Mouse (Mus musculus) lung, embryonic 16.5 days (tissue): ENCODE results near the gene Tmem255b. TPM values are rescaled to one million over a fixed set of nuclear protein-coding genes. Genes with fewer than 3 reads are reported as not detected.

Experiments
- ATAC-seq: fragments of 200-750 bp; cut with Nextera tagmentation; 2 replicates; pipeline ENCODE4 v1.8.0; 2017; ENCODE audit warnings: low read depth, mild to moderate bottlenecking, moderate library complexity
- H3K27ac ChIP-seq: fragments of 300-500 bp; sonication (generic); 2 replicates; pipeline ENCODE4 v1.5.1; 2014; ENCODE audit warnings: mild to moderate bottlenecking, control low read depth, low read length
- H3K27me3 ChIP-seq: fragments of 300-500 bp; sonication (generic); 2 replicates; pipeline ENCODE4 v1.6.1; 2014; ENCODE audit warnings: low read depth, low read length, mixed read lengths; ENCODE audit not compliant: control insufficient read depth, insufficient read depth
- H3K36me3 ChIP-seq: fragments of 300-500 bp; sonication (generic); 2 replicates; pipeline ENCODE4 v1.6.1; 2014; ENCODE audit warnings: low read length; ENCODE audit not compliant: control insufficient read depth, insufficient read depth
- H3K4me1 ChIP-seq: fragments of 300-500 bp; sonication (generic); replicated peaks from 2 replicates; pipeline ENCODE4 v1.6.1; 2014; ENCODE audit warnings: low read length, mixed read lengths; ENCODE audit not compliant: control insufficient read depth, insufficient read depth
- H3K4me2 ChIP-seq: fragments of 300-500 bp; sonication (generic); 2 replicates; pipeline ENCODE4 v1.6.1; 2014; ENCODE audit warnings: low read depth, low read length, control low read depth
- H3K4me3 ChIP-seq: fragments of 300-500 bp; sonication (generic); 2 replicates; pipeline ENCODE4 v1.5.1; 2014; ENCODE audit warnings: mild to moderate bottlenecking, low read length, control low read depth
- H3K9ac ChIP-seq: fragments of 300-500 bp; sonication (generic); 2 replicates; pipeline ENCODE4 v1.6.1; 2014; ENCODE audit warnings: low read length, control low read depth
- H3K9me3 ChIP-seq: fragments of 300-500 bp; sonication (generic); 2 replicates; pipeline ENCODE4 v1.6.1; 2016; ENCODE audit warnings: low read length; ENCODE audit not compliant: control insufficient read depth
- WGBS: fragments of 180-500 bp; shearing (Covaris S2); extraction: QIAGEN DNeasy Blood & Tissue Kit; methylation state at CpG from one replicate; pipeline ENCODE4 v1.1.7; 2014; 5-methylcytosine and 5-hydroxymethylcytosine counted together
- polyA plus RNA-seq: library from polyadenylated mRNA; unstranded; fragments of >200 nt; fragmentation: Nextera tagmentation; extraction: Ambion mirVana; gene quantifications from 2 replicates; pipeline ENCODE4 v1.2.1, GENCODE M21; 2015

Gene Tmem255b
- polyA plus RNA-seq, 1 experiment from 2014 or later = 0.70 TPM

DNA sequence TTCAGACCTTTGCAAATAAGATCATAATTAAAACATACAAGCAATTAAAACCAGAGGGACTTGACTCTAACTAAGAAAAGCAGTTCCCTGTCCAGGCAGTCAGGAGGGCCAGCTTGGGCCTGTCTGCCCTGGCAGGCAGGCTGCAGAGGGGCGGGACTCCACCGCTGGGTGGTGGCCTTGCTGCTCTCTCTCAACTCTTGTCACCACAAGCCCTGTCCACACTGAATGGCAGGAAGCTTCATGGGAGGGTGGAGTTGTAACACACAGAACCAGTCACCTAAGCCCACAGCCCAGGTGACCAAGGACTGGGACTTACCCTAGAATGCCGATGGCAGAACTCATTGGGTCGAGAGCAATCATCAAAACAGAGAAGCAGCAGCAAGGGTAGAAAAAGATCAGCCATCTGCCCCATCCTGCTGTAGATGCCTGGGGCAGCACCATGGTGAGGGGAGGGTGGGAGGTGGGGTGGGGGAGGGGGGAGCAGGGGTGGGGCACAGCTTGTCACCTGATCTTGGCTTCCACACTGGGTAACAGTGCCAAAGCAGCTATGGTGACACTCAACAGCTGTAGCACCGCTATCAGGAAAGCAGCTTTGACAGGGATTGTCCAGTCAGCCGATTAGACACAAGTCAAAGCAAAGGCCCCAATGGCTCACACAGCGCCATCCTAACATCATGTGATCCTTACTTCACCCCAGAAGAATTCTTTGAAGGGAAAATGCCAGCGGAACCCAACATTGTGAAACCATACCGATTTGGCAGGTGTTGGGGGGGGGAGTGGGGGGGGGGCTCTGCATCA, 57.4 kb downstream of the Tmem255b start:
- H3K4me1 ChIP-seq = peaks cover 32% of the 10 kb centered on the region
- 35% methylated on average over 9 of the region's 9 CpGs for WGBS

DNA sequence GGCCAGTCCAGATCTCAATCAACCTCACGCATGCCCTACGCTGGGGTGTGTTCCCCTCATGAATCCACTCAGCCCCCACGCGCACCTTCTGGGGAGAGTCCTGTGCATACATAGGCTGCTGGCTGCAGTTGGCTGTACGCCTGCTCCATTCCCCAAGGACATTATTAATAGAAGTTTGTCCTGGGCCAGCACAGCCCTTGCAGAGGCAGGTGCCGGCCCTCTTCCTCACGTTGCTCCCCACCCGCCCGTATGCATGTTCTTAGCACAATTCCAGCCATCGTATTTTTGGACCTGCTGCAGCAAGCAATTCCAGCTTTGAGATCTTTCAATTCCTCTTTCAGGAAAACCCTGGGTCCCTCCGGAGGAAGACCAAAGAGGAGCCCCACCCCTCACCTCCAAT, 58.0 kb downstream of the Tmem255b start:
- no peaks in the 10 kb centered on the region for H3K36me3 ChIP-seq
- H3K27me3 ChIP-seq = peaks cover 6% of the 10 kb centered on the region; the same call in 1 of the 2 replicates
- WGBS = 39% methylated on average over 11 of the region's 11 CpGs
- H3K9ac ChIP-seq = no peak overlapping the region; the same call in 1 of the 2 replicates
- H3K9me3 ChIP-seq = no peaks in the 10 kb centered on the region
- peak; percentile 29; the same call in 1 of the 2 replicates for ATAC-seq
- H3K4me1 ChIP-seq = peaks cover 32% of the 10 kb centered on the region
- peak overlapping the region; percentile 98 for H3K4me2 ChIP-seq
- H3K4me3 ChIP-seq = peak overlapping the region; percentile 69
- H3K27ac ChIP-seq = no peak overlapping the region

More for the DNA sequence above, 57.4 kb downstream of the Tmem255b start:
- H3K9ac ChIP-seq = no peak overlapping the region
- ATAC-seq = peak; percentile 47; the same call in 1 of the 2 replicates
- no peaks in the 10 kb centered on the region for H3K36me3 ChIP-seq
- no peak overlapping the region; the same call in none of the 2 replicates for H3K4me3 ChIP-seq
- no peak overlapping the region for H3K27ac ChIP-seq
- H3K27me3 ChIP-seq = peaks cover 6% of the 10 kb centered on the region; the same call in 1 of the 2 replicates
- H3K4me2 ChIP-seq = peak overlapping the region; percentile 98
- H3K9me3 ChIP-seq = no peaks in the 10 kb centered on the region

GRCm38 (mm10) chr8:13493858-13494631, 59.1 kb downstream of the Tmem255b start, which contains the start of gene Gas6:
Gene Gas6, minus strand, starts transcription at chr8:13494490.
- no peaks in the 10 kb centered on the region for H3K36me3 ChIP-seq
- H3K9ac ChIP-seq = peak within 1 kb of the TSS; percentile 81
- H3K9me3 ChIP-seq = no peaks in the 10 kb centered on the region
- H3K27ac ChIP-seq = no peak within 1 kb of the TSS; the same call in 1 of the 2 replicates
- 2% methylated on average over 60 of the region's 64 CpGs for WGBS
- H3K4me1 ChIP-seq = peaks cover 32% of the 10 kb centered on the region
- H3K27me3 ChIP-seq = peaks cover 6% of the 10 kb centered on the region; the same call in 1 of the 2 replicates
- peak; percentile 65 for ATAC-seq
- peak within 1 kb of the TSS; percentile 69 for H3K4me3 ChIP-seq
- H3K4me2 ChIP-seq = peak within 1 kb of the TSS; percentile 98

DNA sequence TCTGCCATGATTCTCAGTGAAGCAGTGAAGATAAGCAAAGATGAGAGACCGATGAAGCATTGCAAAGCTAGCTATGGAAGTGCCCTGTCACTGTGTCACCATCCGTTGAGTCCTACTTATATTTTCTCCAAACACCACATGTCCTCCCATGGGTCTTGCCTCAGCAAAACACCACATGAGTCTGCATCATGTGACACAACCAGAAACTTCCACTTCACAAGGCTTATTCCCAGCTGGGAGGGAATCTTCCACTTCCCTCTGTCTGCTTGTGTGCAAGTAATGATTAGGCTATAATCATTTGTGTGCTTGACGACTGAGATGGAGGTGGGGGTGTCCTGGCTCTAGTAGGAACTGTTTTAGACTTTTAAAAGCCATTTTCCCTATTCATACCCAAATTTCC, 66.2 kb downstream of the Tmem255b start:
- no peak overlapping the region for H3K4me2 ChIP-seq
- no peaks in the 10 kb centered on the region for H3K9me3 ChIP-seq
- no peaks in the 10 kb centered on the region for H3K36me3 ChIP-seq
- ATAC-seq = no peak
- 82% methylated on average over 3 of the region's 3 CpGs for WGBS
- H3K4me1 ChIP-seq = peaks cover 11% of the 10 kb centered on the region; the same call in 1 of the 2 replicates
- H3K4me3 ChIP-seq = no peak overlapping the region
- H3K27ac ChIP-seq = no peak overlapping the region
- H3K9ac ChIP-seq = no peak overlapping the region
- no peaks in the 10 kb centered on the region for H3K27me3 ChIP-seq

GRCm38 (mm10) chr8:13503936-13504606, 69.1 kb downstream of the Tmem255b start:
- peak overlapping the region; percentile 12; the same call in 1 of the 2 replicates for H3K27ac ChIP-seq
- peak; percentile 16; the same call in 1 of the 2 replicates for ATAC-seq
- no peak overlapping the region for H3K4me2 ChIP-seq
- 55% methylated on average over 8 of the region's 8 CpGs for WGBS
- no peaks in the 10 kb centered on the region for H3K9me3 ChIP-seq
- H3K4me3 ChIP-seq = no peak overlapping the region
- no peak overlapping the region for H3K9ac ChIP-seq
- H3K27me3 ChIP-seq = no peaks in the 10 kb centered on the region
- no peaks in the 10 kb centered on the region for H3K36me3 ChIP-seq
- H3K4me1 ChIP-seq = peaks cover 23% of the 10 kb centered on the region

- Histone ChIP-seq H3K4me3 (no peak overlapping the region), H3K4me1 (peaks cover 23% of the 10 kb centered on the region), H3K36me3 (no peaks in the 10 kb centered on the region), H3K9ac (no peak overlapping the region), H3K27ac (no peak overlapping the region), H3K27me3 (no peaks in the 10 kb centered on the region), H3K4me2 (no peak overlapping the region), H3K9me3 (no peaks in the 10 kb centered on the region)
- ATAC-seq = no peak
Observed at GRCm38 (mm10) chr8:13504894-13505674, 70.1 kb downstream of the Tmem255b start.

GRCm38 (mm10) chr8:13506849-13507248, 71.9 kb downstream of the Tmem255b start:
- no peak overlapping the region for H3K9ac ChIP-seq
- WGBS = 28% methylated on average over 4 of the region's 4 CpGs
- no peaks in the 10 kb centered on the region for H3K36me3 ChIP-seq
- H3K4me3 ChIP-seq = no peak overlapping the region
- no peak overlapping the region for H3K4me2 ChIP-seq
- H3K27ac ChIP-seq = peak overlapping the region; percentile 8; the same call in 1 of the 2 replicates
- no peaks in the 10 kb centered on the region for H3K27me3 ChIP-seq
- ATAC-seq = peak; percentile 82
- H3K4me1 ChIP-seq = peaks cover 23% of the 10 kb centered on the region
- no peaks in the 10 kb centered on the region for H3K9me3 ChIP-seq

DNA sequence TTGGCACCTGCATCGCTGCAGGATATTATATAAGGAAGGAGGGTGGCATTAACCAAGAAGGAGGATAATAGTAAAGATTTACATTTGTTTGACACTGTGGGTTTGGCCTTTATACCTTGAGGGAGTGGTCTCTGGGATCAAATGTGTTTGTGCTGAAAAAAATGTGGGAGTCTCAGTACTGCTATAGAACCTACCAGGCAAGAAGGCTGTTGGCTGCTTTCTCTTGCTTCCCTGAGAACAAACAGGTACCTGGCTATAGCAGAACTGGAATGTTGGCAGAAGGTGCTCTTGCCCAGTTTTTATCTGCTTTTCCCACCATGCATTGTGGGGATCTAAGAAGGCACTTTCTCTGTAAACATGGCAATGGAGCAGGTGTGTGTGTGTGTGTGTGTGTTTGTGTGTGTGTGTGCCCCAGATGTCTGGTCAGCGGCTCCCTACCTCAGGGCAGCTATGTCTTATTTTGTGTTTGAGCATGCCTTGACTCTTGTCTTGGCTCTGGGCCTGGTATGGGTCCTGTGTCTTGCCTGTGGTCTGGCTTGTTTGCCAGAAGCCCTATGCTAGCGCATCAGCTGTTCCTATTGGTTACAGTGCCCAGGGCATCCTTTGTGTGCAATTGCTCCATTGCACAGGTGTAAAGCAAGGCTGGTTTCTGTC, 72.4 kb downstream of the Tmem255b start:
- ATAC-seq = peak; percentile 56
- WGBS = 57% methylated on average over 3 of the region's 3 CpGs
- no peak overlapping the region for H3K9ac ChIP-seq
- H3K4me1 ChIP-seq = peaks cover 25% of the 10 kb centered on the region
- no peak overlapping the region for H3K4me3 ChIP-seq
- H3K36me3 ChIP-seq = no peaks in the 10 kb centered on the region
- no peaks in the 10 kb centered on the region for H3K9me3 ChIP-seq
- peak overlapping the region; percentile 36; the same call in 1 of the 2 replicates for H3K27ac ChIP-seq
- H3K4me2 ChIP-seq = no peak overlapping the region
- no peaks in the 10 kb centered on the region for H3K27me3 ChIP-seq
